Mouse (Mus musculus) left cerebral cortex, adult 2 months (tissue): ENCODE measurements around the gene Tnfaip8l1. TPM values are rescaled to one million over a fixed set of nuclear protein-coding genes. Genes with fewer than 3 reads are reported as not detected.

ENCODE experiments used
- DNase-seq, 2 experiments: peaks; one replicate each; pipeline ENCODE4 v3.0.0; 2021 to 2022; ENCODE audit warnings: low spot score in 2 of 2, mixed read lengths in 1 of 2; ENCODE audit errors: extremely low spot score in 1 of 2
- H3K27ac ChIP-seq: fragments of 200-600 bp; 2 replicates; pipeline ENCODE4 v1.8.1; 2022
- H3K4me3 ChIP-seq: fragments of 200-600 bp; 2 replicates; pipeline ENCODE4 v1.8.1; 2022
- CTCF ChIP-seq: fragments of 200-600 bp; IDR thresholded peaks from 2 replicates; pipeline ENCODE4 v1.8.1; 2022; ENCODE audit warnings: antibody characterized with exemption, mild to moderate bottlenecking, moderate library complexity
- intact Hi-C: fragments of 180-260 bp; cut with DNase I; formaldehyde crosslinking; loops from one replicate; pipeline ENCODE4 v1.15.1; 2025
- total RNA-seq, 2 experiments: library from RNA; stranded (reverse); gene quantifications; 2 replicates each; pipeline ENCODE4 v1.2.3; 2021

Gene Tnfaip8l1
- total RNA-seq, 2 experiments from 2014 or later, result 7.5 to 8.7 TPM

GRCm38 (mm10) chr17:56139858-56140595 is 22.2 kb upstream of the Tnfaip8l1 start, which contains the start of gene Sema6b:
Gene Sema6b (minus strand): TSS chr17:56140343.
- peak within 1 kb of the TSS; percentile 76 for H3K4me3 ChIP-seq
- intact Hi-C loops, result no loop called here
- TF ChIP-seq CTCF, result no peak
- peak within 1 kb of the TSS; percentile 95 for H3K27ac ChIP-seq
- peak; percentile 84 to 90 for DNase-seq

- Histone ChIP-seq H3K27ac (peak overlapping the region; percentile 82), H3K4me3 (peak overlapping the region; percentile 63)
- TF ChIP-seq CTCF, result no peak
- intact Hi-C loops, result no loop called here
- DNase-seq, result peak; percentile 66 to 81
These were observed 20.3 kb upstream of the Tnfaip8l1 start for GRCm38 (mm10) chr17:56141702-56142605.

- Histone ChIP-seq H3K4me3 (no peak overlapping the region), H3K27ac (no peak overlapping the region)
- no peak for DNase-seq
- intact Hi-C loops, result no loop called here
- no peak for TF ChIP-seq CTCF
These were observed 17.7 kb upstream of the Tnfaip8l1 start for GRCm38 (mm10) chr17:56144546-56144945.

GRCm38 (mm10) chr17:56146131-56146530 is 16.1 kb upstream of the Tnfaip8l1 start:
- no peak overlapping the region for H3K4me3 ChIP-seq
- intact Hi-C loops, result no loop called here
- H3K27ac ChIP-seq, result no peak overlapping the region
- no peak for DNase-seq
- no peak for TF ChIP-seq CTCF

GRCm38 (mm10) chr17:56147420-56147819 is 14.9 kb upstream of the Tnfaip8l1 start:
- Histone ChIP-seq H3K27ac (no peak overlapping the region), H3K4me3 (no peak overlapping the region)
- no peak for TF ChIP-seq CTCF
- intact Hi-C loops, result no loop called here
- DNase-seq, result no peak

GRCm38 (mm10) chr17:56148280-56148679 is 14.0 kb upstream of the Tnfaip8l1 start:
- no peak overlapping the region for H3K27ac ChIP-seq
- no peak for TF ChIP-seq CTCF
- no peak overlapping the region for H3K4me3 ChIP-seq
- intact Hi-C loops, result no loop called here
- no peak for DNase-seq

- Histone ChIP-seq H3K27ac (no peak overlapping the region; the same call in 1 of the 2 replicates), H3K4me3 (peak overlapping the region; percentile 45)
- intact Hi-C loops, result no loop called here
- TF ChIP-seq CTCF, result no peak
- DNase-seq, result no peak
These were observed 13.3 kb upstream of the Tnfaip8l1 start for GRCm38 (mm10) chr17:56148790-56149618.

- Histone ChIP-seq H3K4me3 (no peak overlapping the region), H3K27ac (no peak overlapping the region)
- no peak for DNase-seq
- TF ChIP-seq CTCF, result no peak
- intact Hi-C loops, result no loop called here
These were observed 12.4 kb upstream of the Tnfaip8l1 start for GRCm38 (mm10) chr17:56149897-56150296.

- H3K27ac ChIP-seq, result no peak overlapping the region
- TF ChIP-seq CTCF, result no peak
- no peak for DNase-seq
- intact Hi-C loops, result no loop called here
- H3K4me3 ChIP-seq, result no peak overlapping the region
These were observed 8.6 kb upstream of the Tnfaip8l1 start for GRCm38 (mm10) chr17:56153643-56154042.

- no peak overlapping the region for H3K4me3 ChIP-seq
- H3K27ac ChIP-seq, result no peak overlapping the region
- peak; percentile 92 for TF ChIP-seq CTCF
- intact Hi-C loops, result loop anchor here (1.0 kb wide), 1 partner anchor 26 kb away; no protein-coding TSS in a partner anchor
- peak; percentile 57 to 66 for DNase-seq
These were observed 2.5 kb upstream of the Tnfaip8l1 start for GRCm38 (mm10) chr17:56159729-56160128.

GRCm38 (mm10) chr17:56163523-56164102 is 1.3 kb downstream of the Tnfaip8l1 start:
- Histone ChIP-seq H3K4me3 (no peak overlapping the region), H3K27ac (no peak overlapping the region)
- intact Hi-C loops, result no loop called here
- no peak for TF ChIP-seq CTCF
- DNase-seq, result no peak
